Mouse (Mus musculus) myocyte (in vitro differentiated cells): ENCODE results near the gene Psmd12. TPM values are rescaled to one million over a fixed set of nuclear protein-coding genes. Genes with fewer than 3 reads are reported as not detected.
A peak's percentile ranks its signal among the peaks of the same experiment; 100 is the strongest.

ENCODE experiments used
- H3K27me3 ChIP-seq: one replicate; pipeline ENCODE4 v1.6.1; 2011; ENCODE audit not compliant: control insufficient read depth, insufficient read depth, insufficient read length
- H3K36me3 ChIP-seq: one replicate; pipeline ENCODE4 v1.6.1; 2011; ENCODE audit not compliant: control insufficient read depth, insufficient read depth
- H3K4me2 ChIP-seq: one replicate; pipeline ENCODE4 v1.6.1; 2011; ENCODE audit warnings: low read depth, control low read depth
- H3K4me3 ChIP-seq: one replicate; pipeline ENCODE4 v1.5.1; 2011; ENCODE audit warnings: mild to moderate bottlenecking, control low read depth, moderate library complexity
- H3K79me2 ChIP-seq: one replicate; pipeline ENCODE4 v1.6.1; 2011; ENCODE audit not compliant: control insufficient read depth, insufficient read depth
- H3ac ChIP-seq: one replicate; pipeline ENCODE4 v1.6.1; 2011; ENCODE audit not compliant: control insufficient read depth, insufficient read length
- CEBPB ChIP-seq: IDR thresholded peaks from 2 replicates; pipeline ENCODE4 v1.6.1; 2011; ENCODE audit warnings: mild to moderate bottlenecking, moderate library complexity; ENCODE audit not compliant: poor library complexity, insufficient read depth, severe bottlenecking
- E2F4 ChIP-seq: IDR thresholded peaks from one replicate; pipeline ENCODE4 v1.6.1; 2011; ENCODE audit warnings: mild to moderate bottlenecking, control low read depth, moderate library complexity; ENCODE audit not compliant: insufficient read depth
- MAX ChIP-seq: IDR thresholded peaks from one replicate; pipeline ENCODE4 v1.6.1; 2011; ENCODE audit warnings: low read depth, mild to moderate bottlenecking, control low read depth
- MYOD1 ChIP-seq, 3 experiments: IDR thresholded peaks; one replicate each; pipeline ENCODE4 v1.6.1; 2011; ENCODE audit warnings: control low read depth in 2 of 3, low read depth in 2 of 3, mild to moderate bottlenecking in 2 of 3, moderate library complexity in 1 of 3; ENCODE audit not compliant: insufficient read length in 2 of 3, control insufficient read depth in 1 of 3
- MYOG ChIP-seq, 3 experiments: IDR thresholded peaks; one replicate each; pipeline ENCODE4 v1.6.1; 2011; ENCODE audit warnings: control low read depth in 2 of 3, low read depth in 2 of 3, mild to moderate bottlenecking in 2 of 3; ENCODE audit not compliant: insufficient read length in 2 of 3, control insufficient read depth in 1 of 3, insufficient read depth in 1 of 3
- POLR2A ChIP-seq: IDR thresholded peaks from one replicate; pipeline ENCODE4 v1.6.1; 2011; ENCODE audit warnings: low read depth, mild to moderate bottlenecking, control low read depth, moderate library complexity; ENCODE audit not compliant: insufficient read length
- POLR2AphosphoS2 ChIP-seq: IDR thresholded peaks from one replicate; pipeline ENCODE4 v1.6.1; 2011; ENCODE audit warnings: low read depth, control low read depth; ENCODE audit not compliant: insufficient read length
- REST ChIP-seq: IDR thresholded peaks from one replicate; pipeline ENCODE4 v1.6.1; 2011; ENCODE audit warnings: mild to moderate bottlenecking, control low read depth, moderate library complexity; ENCODE audit not compliant: insufficient read depth, insufficient read length
- SRF ChIP-seq: IDR thresholded peaks from one replicate; pipeline ENCODE4 v1.6.1; 2011; ENCODE audit warnings: low read depth; ENCODE audit not compliant: control insufficient read depth, insufficient read length
- TCF12 ChIP-seq: IDR thresholded peaks from one replicate; pipeline ENCODE4 v1.6.1; 2011; ENCODE audit warnings: mild to moderate bottlenecking, control low read depth; ENCODE audit not compliant: poor library complexity, insufficient read depth, severe bottlenecking
- TCF3 ChIP-seq: IDR thresholded peaks from one replicate; pipeline ENCODE4 v1.6.1; 2011; ENCODE audit warnings: low read depth, control low read depth; ENCODE audit not compliant: insufficient read length
- USF1 ChIP-seq: IDR thresholded peaks from one replicate; pipeline ENCODE4 v1.6.1; 2011; ENCODE audit warnings: low read depth, mild to moderate bottlenecking, control low read depth, moderate library complexity
- polyA plus RNA-seq: library from polyadenylated mRNA; unstranded; fragments of >200 nt; fragmentation: generic; extraction: Trizol; gene quantifications from one replicate; pipeline ENCODE4 v1.2.1, GENCODE M21; 2012; ENCODE audit warnings: missing spikeins

Gene Psmd12
- polyA plus RNA-seq, 1 experiment: 66.3 TPM

- H3K79me2 ChIP-seq: no peaks in the 10 kb centered on the region
- TF ChIP-seq MYOG (IDR thresholded peaks at IDR 0.05; ENCODE audit: control insufficient read depth in 1 of 3, insufficient read depth in 1 of 3, insufficient read length in 2 of 3, low read depth in 2 of 3): no peak
- TF ChIP-seq TCF3: no peak
- TF ChIP-seq CEBPB: no peak
- TF ChIP-seq MAX: no peak
- no peak for TF ChIP-seq POLR2A
- no peak for TF ChIP-seq MYOD1 (IDR thresholded peaks at IDR 0.05; ENCODE audit: control insufficient read depth in 1 of 3, insufficient read length in 2 of 3, low read depth in 2 of 3)
- no peak for TF ChIP-seq SRF
- no peak for TF ChIP-seq REST
- no peaks in the 10 kb centered on the region for H3K27me3 ChIP-seq
- H3ac ChIP-seq: peak overlapping the region; percentile 13
- H3K4me3 ChIP-seq: peak overlapping the region; percentile 47
- no peaks in the 10 kb centered on the region for H3K36me3 ChIP-seq
- H3K4me2 ChIP-seq: peak overlapping the region; percentile 100
Observed at GRCm38 (mm10) chr11:107469523-107470371, 9.5 kb upstream of the Psmd12 start.

GRCm38 (mm10) chr11:107470521-107471041, 8.7 kb upstream of the Psmd12 start, which contains the start of gene Pitpnc1:
TSS of gene Pitpnc1 (minus strand) at chr11:107470699.
- no peaks in the 10 kb centered on the region for H3K79me2 ChIP-seq
- peak within 1 kb of the TSS; percentile 100 for H3K4me2 ChIP-seq
- TF ChIP-seq POLR2AphosphoS2 (peak; percentile 57), TCF3 (no peak), POLR2A (peak; percentile 91), CEBPB (no peak), REST (peak; percentile 9), MYOD1 (IDR thresholded peaks at IDR 0.05; ENCODE audit: control insufficient read depth in 1 of 3, insufficient read length in 2 of 3, low read depth in 2 of 3) (no peak), MAX (no peak), TCF12 (no peak), USF1 (no peak), MYOG (IDR thresholded peaks at IDR 0.05; ENCODE audit: control insufficient read depth in 1 of 3, insufficient read depth in 1 of 3, insufficient read length in 2 of 3, low read depth in 2 of 3) (peak in 1 of 3 experiments; percentile 6), E2F4 (no peak), SRF (no peak)
- H3K4me3 ChIP-seq: peak within 1 kb of the TSS; percentile 47
- no peaks in the 10 kb centered on the region for H3K36me3 ChIP-seq
- no peaks in the 10 kb centered on the region for H3K27me3 ChIP-seq
- H3ac ChIP-seq: peak within 1 kb of the TSS; percentile 13

- Histone ChIP-seq H3K27me3 (no peaks in the 10 kb centered on the region), H3K4me2 (peak overlapping the region; percentile 100), H3ac (no peak overlapping the region), H3K79me2 (no peaks in the 10 kb centered on the region), H3K4me3 (peak overlapping the region; percentile 47), H3K36me3 (no peaks in the 10 kb centered on the region)
- no peak for TF ChIP-seq REST
- no peak for TF ChIP-seq USF1
- no peak for TF ChIP-seq TCF3
- no peak for TF ChIP-seq E2F4
- no peak for TF ChIP-seq CEBPB
- TF ChIP-seq POLR2AphosphoS2: no peak
- TF ChIP-seq MAX: no peak
- TF ChIP-seq MYOD1 (IDR thresholded peaks at IDR 0.05; ENCODE audit: control insufficient read depth in 1 of 3, insufficient read length in 2 of 3, low read depth in 2 of 3): no peak
- TF ChIP-seq TCF12: no peak
- no peak for TF ChIP-seq POLR2A
- TF ChIP-seq SRF: no peak
- no peak for TF ChIP-seq MYOG (IDR thresholded peaks at IDR 0.05; ENCODE audit: control insufficient read depth in 1 of 3, insufficient read depth in 1 of 3, insufficient read length in 2 of 3, low read depth in 2 of 3)
Observed at GRCm38 (mm10) chr11:107471071-107471720, 8.1 kb upstream of the Psmd12 start.

- H3K79me2 ChIP-seq: no peaks in the 10 kb centered on the region
- TF ChIP-seq POLR2A: no peak
- TF ChIP-seq POLR2AphosphoS2: no peak
- no peak for TF ChIP-seq E2F4
- TF ChIP-seq SRF: no peak
- TF ChIP-seq MYOG (IDR thresholded peaks at IDR 0.05; ENCODE audit: control insufficient read depth in 1 of 3, insufficient read depth in 1 of 3, insufficient read length in 2 of 3, low read depth in 2 of 3): no peak
- no peak for TF ChIP-seq TCF12
- no peak for TF ChIP-seq MYOD1 (IDR thresholded peaks at IDR 0.05; ENCODE audit: control insufficient read depth in 1 of 3, insufficient read length in 2 of 3, low read depth in 2 of 3)
- TF ChIP-seq REST: no peak
- TF ChIP-seq TCF3: no peak
- no peak for TF ChIP-seq CEBPB
- TF ChIP-seq MAX: no peak
- TF ChIP-seq USF1: no peak
- no peak overlapping the region for H3K4me2 ChIP-seq
- H3ac ChIP-seq: no peak overlapping the region
- no peak overlapping the region for H3K4me3 ChIP-seq
- H3K27me3 ChIP-seq: no peaks in the 10 kb centered on the region
- no peaks in the 10 kb centered on the region for H3K36me3 ChIP-seq
Observed at GRCm38 (mm10) chr11:107472304-107472703, 7.0 kb upstream of the Psmd12 start.
